Mouse (Mus musculus) T-helper 2 cell (primary cell): ENCODE measurements at regions not wholly inside any gene's neighbourhood (a gene's known extent, or its start where the extent isn't known, plus 50 kb on each side); places are given as distances from the start of the nearest gene placed in this dataset.

Source experiments
- in situ Hi-C: fragments of 300-600 bp; cut with MboI, MseI; formaldehyde crosslinking; loops from one replicate; pipeline ENCODE4 v1.15.1; 2025; ENCODE audit warnings: high pct_unique_total_duplicates

GRCm38 (mm10) chr13:31328756-31329155 is 227.2 kb upstream of the Foxq1 start:
- in situ Hi-C loops, result no loop called here

GRCm38 (mm10) chr13:31330731-31331130 is 225.2 kb upstream of the Foxq1 start:
- in situ Hi-C loops, result no loop called here

GRCm38 (mm10) chr13:31334981-31335380 is 221.0 kb upstream of the Foxq1 start:
- in situ Hi-C loops, result no loop called here

GRCm38 (mm10) chr13:31337631-31338030 is 218.3 kb upstream of the Foxq1 start:
- in situ Hi-C loops, result no loop called here

- in situ Hi-C loops, result no loop called here
These were observed 216.5 kb upstream of the Foxq1 start for GRCm38 (mm10) chr13:31339386-31339785.

GRCm38 (mm10) chr13:31339901-31340300 is 216.0 kb upstream of the Foxq1 start:
- in situ Hi-C loops, result no loop called here

GRCm38 (mm10) chr13:31340363-31340948 is 215.5 kb upstream of the Foxq1 start:
- in situ Hi-C loops, result no loop called here

- in situ Hi-C loops, result no loop called here
These were observed 214.4 kb upstream of the Foxq1 start for GRCm38 (mm10) chr13:31341282-31342100.

GRCm38 (mm10) chr13:31346205-31346604 is 209.7 kb upstream of the Foxq1 start:
- in situ Hi-C loops, result no loop called here

- in situ Hi-C loops, result no loop called here
These were observed 208.9 kb upstream of the Foxq1 start for GRCm38 (mm10) chr13:31347000-31347399.

- in situ Hi-C loops, result no loop called here
These were observed 206.3 kb upstream of the Foxq1 start for GRCm38 (mm10) chr13:31349671-31350070.

- in situ Hi-C loops, result no loop called here
These were observed 204.5 kb upstream of the Foxq1 start for GRCm38 (mm10) chr13:31351481-31351880.

- in situ Hi-C loops, result no loop called here
These were observed 203.1 kb upstream of the Foxq1 start for GRCm38 (mm10) chr13:31352825-31353224.

- in situ Hi-C loops, result no loop called here
These were observed 196.6 kb upstream of the Foxq1 start for GRCm38 (mm10) chr13:31359353-31359752.

- in situ Hi-C loops, result no loop called here
These were observed 193.5 kb upstream of the Foxq1 start for GRCm38 (mm10) chr13:31362386-31362785.

- in situ Hi-C loops, result no loop called here
These were observed 191.6 kb upstream of the Foxq1 start for GRCm38 (mm10) chr13:31364369-31364768.

- in situ Hi-C loops, result no loop called here
These were observed 188.7 kb upstream of the Foxq1 start for GRCm38 (mm10) chr13:31367226-31367625.

- in situ Hi-C loops, result no loop called here
These were observed 186.8 kb upstream of the Foxq1 start for GRCm38 (mm10) chr13:31369182-31369581.

- in situ Hi-C loops, result no loop called here
These were observed 185.1 kb upstream of the Foxq1 start for GRCm38 (mm10) chr13:31370873-31371272.

- in situ Hi-C loops, result no loop called here
These were observed 181.9 kb upstream of the Foxq1 start for GRCm38 (mm10) chr13:31374006-31374405.

GRCm38 (mm10) chr13:31393421-31394215 is 162.3 kb upstream of the Foxq1 start:
- in situ Hi-C loops, result no loop called here

- in situ Hi-C loops, result no loop called here
These were observed 159.6 kb upstream of the Foxq1 start for GRCm38 (mm10) chr13:31396216-31396910.
